Mouse (Mus musculus): Measurements from ENCODE around the gene Traip. TPM values are rescaled to one million over a fixed set of nuclear protein-coding genes. Genes with fewer than 3 reads are reported as not detected.

The Traip gene
- polyA plus RNA-seq, 1 experiment from 2014 or later: 15.7 TPM

DNA sequence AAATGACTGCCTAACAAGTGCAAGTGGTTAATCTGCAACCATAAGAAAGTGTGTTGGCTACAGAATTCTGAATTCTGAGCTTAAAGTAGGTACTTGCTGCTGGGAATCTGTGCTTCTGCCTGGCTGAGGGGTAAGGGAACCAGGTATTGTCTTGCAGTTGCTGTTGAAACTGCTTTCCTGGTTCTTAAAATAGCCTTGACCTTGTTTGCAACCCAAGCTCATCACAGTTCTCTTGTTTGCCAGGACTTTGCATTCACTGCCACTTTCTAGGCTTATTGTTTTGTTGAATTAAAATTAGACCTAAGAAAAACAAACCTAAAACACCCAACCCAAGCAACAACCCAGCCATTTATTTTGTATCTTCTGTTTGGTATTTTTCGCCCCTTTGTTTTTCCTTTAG lies 70.8 kb downstream of the Traip start:
- Histone ChIP-seq H3K27ac (replicated peaks) (no peak overlapping the region), H3K4me3 (no peak overlapping the region), H3K36me3 (peaks cover 17% of the 10 kb centered on the region), H3K4me2 (replicated peaks) (no peak overlapping the region), H3K27me3 (no peaks in the 10 kb centered on the region), H3K9me3 (no peaks in the 10 kb centered on the region), H3K4me1 (0 out of 2 replicates have a peak, but pooled peaks cover 3% of the 10 kb centered on the region), H3K9ac (replicated peaks) (no peak overlapping the region)
- ATAC-seq (replicated peaks): no peak
- WGBS: 92% methylated on average over 1 of the region's 1 CpGs

Other genes starting within 250 kb of the Traip start
- gene Sema3f, start 239.7 kb upstream of the Traip start, polyA plus RNA-seq (2015; fragmentation: Nextera tagmentation; extraction: Ambion mirVana): 13.7 and 14.6 TPM in 2 replicates
- gene Rbm5, start 179.1 kb upstream of the Traip start, polyA plus RNA-seq (2015; fragmentation: Nextera tagmentation; extraction: Ambion mirVana): 283 and 284 TPM in 2 replicates
- gene Rbm6, start 76.9 kb upstream of the Traip start, polyA plus RNA-seq (2015; fragmentation: Nextera tagmentation; extraction: Ambion mirVana): 115 and 125 TPM in 2 replicates
- 24.0 and 24.5 TPM in 2 replicates for gene Mon1a, start 62.0 kb upstream of the Traip start, polyA plus RNA-seq (2015; fragmentation: Nextera tagmentation; extraction: Ambion mirVana)
- 1.0 and 1.9 TPM in 2 replicates for gene Mst1r, start 43.3 kb upstream of the Traip start, polyA plus RNA-seq (2015; fragmentation: Nextera tagmentation; extraction: Ambion mirVana)
- gene Actl11, start 21.7 kb upstream of the Traip start, polyA plus RNA-seq (2015; fragmentation: Nextera tagmentation; extraction: Ambion mirVana): not detected in 2 replicates
- gene Camkv, start 14.5 kb upstream of the Traip start, polyA plus RNA-seq (2015; fragmentation: Nextera tagmentation; extraction: Ambion mirVana): 79.1 and 83.4 TPM in 2 replicates
- gene Uba7, start 25.4 kb downstream of the Traip start, polyA plus RNA-seq (2015; fragmentation: Nextera tagmentation; extraction: Ambion mirVana): 2.5 and 2.9 TPM in 2 replicates
- 0.64 and 0.83 TPM in 2 replicates for gene Gm20661, start 32.9 kb downstream of the Traip start, polyA plus RNA-seq (2015; fragmentation: Nextera tagmentation; extraction: Ambion mirVana)
- 12.6 and 12.8 TPM in 2 replicates for gene Inka1, start 35.7 kb downstream of the Traip start, polyA plus RNA-seq (2015; fragmentation: Nextera tagmentation; extraction: Ambion mirVana)
- gene Cdhr4, start 42.4 kb downstream of the Traip start, polyA plus RNA-seq (2015; fragmentation: Nextera tagmentation; extraction: Ambion mirVana): 0.36 and 1.7 TPM in 2 replicates
- 0.69 TPM in 1 of 2 replicates, not detected in the other for gene Gm20662, start 46.2 kb downstream of the Traip start, polyA plus RNA-seq (2015; fragmentation: Nextera tagmentation; extraction: Ambion mirVana)
- gene Ip6k1, start 52.4 kb downstream of the Traip start, polyA plus RNA-seq (2015; fragmentation: Nextera tagmentation; extraction: Ambion mirVana): 101 and 109 TPM in 2 replicates
- gene Gmppb, start 99.1 kb downstream of the Traip start, polyA plus RNA-seq (2015; fragmentation: Nextera tagmentation; extraction: Ambion mirVana): 19.9 and 22.2 TPM in 2 replicates
- 3.2 and 3.4 TPM in 2 replicates for gene Amigo3, start 103.0 kb downstream of the Traip start, polyA plus RNA-seq (2015; fragmentation: Nextera tagmentation; extraction: Ambion mirVana)
- gene Mst1, start 130.3 kb downstream of the Traip start, polyA plus RNA-seq (2015; fragmentation: Nextera tagmentation; extraction: Ambion mirVana): 0.37 TPM in 1 of 2 replicates, not detected in the other
- 45.4 and 49.0 TPM in 2 replicates for gene Rnf123, start 133.2 kb downstream of the Traip start, polyA plus RNA-seq (2015; fragmentation: Nextera tagmentation; extraction: Ambion mirVana)
- 42.3 and 50.5 TPM in 2 replicates for gene Apeh, start 144.5 kb downstream of the Traip start, polyA plus RNA-seq (2015; fragmentation: Nextera tagmentation; extraction: Ambion mirVana)
- gene Bsn, start 240.2 kb downstream of the Traip start, polyA plus RNA-seq (2015; fragmentation: Nextera tagmentation; extraction: Ambion mirVana): 7.3 and 7.9 TPM in 2 replicates

All from forebrain, embryonic 15.5 days (tissue).